Mouse (Mus musculus): ENCODE results near the gene Bub1b.
"Not testable (repeated sequence)": the region's sequence is repeated elsewhere in the genome, so short reads cannot be mapped to it uniquely, and the experiment has no call there.

Bub1b gene

DNA sequence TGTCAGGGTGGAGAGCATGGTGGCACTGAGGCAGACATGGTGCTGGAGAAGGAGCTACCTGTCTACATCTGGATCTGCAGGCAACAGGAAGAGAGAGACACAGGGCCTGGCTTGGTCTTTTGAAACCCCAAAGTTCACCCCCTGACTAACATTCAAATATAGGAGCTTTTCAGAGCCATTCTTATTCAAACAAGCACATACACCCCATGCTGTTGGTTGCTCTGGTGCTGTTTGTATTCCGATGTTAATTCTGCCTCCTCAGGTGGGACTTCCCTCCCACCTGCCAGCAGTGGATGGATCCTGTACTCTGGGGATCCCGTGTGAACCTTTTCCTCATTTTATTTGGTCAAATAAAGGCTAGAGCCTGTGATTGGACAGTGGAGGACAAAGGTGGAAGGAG is 22.1 kb downstream of the Bub1b start:
- DNase-seq, result no peak

DNA sequence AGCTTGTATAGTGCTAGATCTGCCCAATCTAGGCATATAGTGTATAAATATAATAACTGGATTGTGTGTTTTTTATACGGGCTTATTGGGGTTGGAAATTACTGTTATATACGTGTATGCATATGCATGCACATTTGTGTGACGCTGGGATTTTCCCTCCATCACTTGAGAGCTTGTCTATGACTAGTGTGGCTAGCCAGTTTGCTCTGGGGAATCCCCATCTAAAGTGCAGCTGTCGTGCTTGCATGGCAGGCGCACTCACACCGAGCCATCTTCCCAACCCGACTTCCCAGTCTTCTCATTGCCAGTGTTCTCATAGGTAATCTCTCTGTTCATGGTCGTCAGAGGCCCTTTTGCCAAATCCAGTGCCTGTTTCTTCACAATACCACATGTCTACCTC is 22.6 kb downstream of the Bub1b start:
- no peak for DNase-seq

DNA sequence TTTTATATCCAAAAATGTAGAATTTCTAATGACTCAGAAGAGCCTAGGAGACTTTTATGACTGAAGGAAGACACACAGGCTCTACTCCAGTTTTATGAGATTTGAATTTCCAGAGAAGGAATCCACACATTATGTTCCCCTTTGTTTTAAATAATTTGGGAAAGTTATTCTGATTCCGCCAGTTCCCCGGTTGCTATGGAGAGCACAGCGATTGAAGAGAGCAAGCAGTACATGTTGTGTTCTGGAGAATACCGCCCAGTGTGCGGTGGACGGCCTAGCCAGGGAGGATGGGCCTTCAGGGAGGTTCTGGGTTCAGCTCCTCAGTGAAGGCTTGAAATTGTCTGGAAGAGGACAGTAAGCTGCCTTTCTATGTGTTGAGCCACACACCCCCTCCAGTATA is 31.3 kb downstream of the Bub1b start:
- no peak for DNase-seq

DNA sequence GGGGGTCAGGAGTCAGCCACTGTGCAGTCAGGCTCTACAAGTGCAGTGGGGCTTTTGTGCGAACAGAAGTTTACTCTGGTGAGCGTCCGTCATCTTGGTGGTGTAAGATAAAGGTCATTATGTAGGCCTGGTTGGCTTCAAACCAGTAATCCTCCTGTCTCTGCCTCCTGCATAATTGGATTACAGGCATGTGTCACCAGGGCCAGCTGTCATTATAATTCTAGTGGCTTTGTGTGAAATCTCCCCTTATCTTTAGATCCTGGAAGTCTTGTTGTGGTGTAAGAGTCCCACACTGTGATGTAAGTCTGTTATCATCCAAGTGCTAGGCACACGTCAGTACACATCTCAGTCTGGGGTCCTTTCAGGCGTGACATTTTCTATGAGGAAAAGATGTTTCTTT is 35.4 kb downstream of the Bub1b start:
- no peak for DNase-seq

DNA sequence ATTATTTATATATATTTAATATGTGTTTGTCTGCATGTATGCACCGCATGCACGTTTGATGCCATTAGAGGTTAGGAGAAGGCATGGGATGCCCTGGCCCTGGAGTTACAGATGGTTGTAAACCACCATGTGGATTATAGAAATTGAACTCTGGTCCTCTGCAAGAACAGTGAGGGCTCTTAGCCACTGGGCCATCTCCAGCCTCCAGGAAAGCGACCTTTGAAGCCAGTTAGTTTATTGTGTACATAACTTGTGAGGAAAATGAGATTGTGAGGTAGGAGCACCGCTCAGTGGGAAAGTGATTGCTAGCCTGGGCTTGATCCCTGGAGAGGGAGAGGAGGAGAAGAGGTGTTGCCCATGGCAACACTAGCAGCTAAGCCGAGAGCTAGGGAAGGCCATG is 39.2 kb downstream of the Bub1b start:
- no peak for DNase-seq

DNA sequence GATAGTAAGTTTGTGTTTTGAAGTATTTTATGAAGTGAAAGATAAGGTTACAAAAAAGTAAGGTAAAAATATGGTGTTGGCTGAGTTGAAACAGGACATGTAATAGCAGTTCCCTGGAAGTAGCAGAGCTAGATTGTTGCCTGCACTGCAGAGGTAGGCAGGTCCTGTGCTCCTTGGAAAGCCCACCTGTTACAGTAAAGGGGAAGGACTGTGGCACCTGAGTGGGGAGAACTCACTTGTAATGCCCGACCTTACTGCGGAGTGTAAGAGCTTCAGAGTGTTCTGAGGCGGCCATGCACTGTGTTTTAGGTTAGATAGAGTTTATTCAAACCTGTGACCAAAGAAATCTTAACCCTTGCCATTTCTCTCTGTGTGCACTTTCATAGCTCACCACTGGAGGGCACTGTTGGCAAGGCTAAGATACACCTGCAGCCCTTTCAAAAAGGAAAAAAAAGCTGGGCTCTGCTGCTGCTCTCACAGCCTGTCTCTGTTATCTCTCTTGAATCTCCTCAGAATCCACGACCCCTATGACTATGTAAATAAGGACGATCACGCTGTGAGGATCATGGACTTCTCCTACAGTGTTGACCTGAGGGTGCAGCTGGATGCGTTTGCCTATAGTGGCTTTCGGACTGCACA is 40.0 kb downstream of the Bub1b start:
- peak; percentile 31 to 52 for DNase-seq

DNA sequence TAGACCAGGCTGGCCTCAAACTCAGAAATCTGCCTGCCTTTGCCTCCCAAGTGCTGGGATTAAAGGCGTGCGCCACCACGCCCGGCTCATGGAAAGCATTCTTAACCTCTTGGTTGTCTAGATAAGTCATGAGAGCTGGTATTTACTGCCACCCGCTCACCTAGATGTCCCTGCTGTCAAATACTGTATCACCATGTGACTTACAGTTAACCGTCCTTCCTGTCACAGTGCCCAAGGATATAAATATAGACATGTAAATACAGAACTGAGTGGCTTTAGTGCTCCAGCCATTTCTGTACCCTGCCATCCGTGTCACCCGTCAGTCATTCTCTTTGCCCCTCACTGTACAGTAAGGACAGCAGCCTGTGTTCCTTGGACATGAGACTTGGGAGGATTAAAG is 40.7 kb downstream of the Bub1b start:
- no peak for DNase-seq

DNA sequence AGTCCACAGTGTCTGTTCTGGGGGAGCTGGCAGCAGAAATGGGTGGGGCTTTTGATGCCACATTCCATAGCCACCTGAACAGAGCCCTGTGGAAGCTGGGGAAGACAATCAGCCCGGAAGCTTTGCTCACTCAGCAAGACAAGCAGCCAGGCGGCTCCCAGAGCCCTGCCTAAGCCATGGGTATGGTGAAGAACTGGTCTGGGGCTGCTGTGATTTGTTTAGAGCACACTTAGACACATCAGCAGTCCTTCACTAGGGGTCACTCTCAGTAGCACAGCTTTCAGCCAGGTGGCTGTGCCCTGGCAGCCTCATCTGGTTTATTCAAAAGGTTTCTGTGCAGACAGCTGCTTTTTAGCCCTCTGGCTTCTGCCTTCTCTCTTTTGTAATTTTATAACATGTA is 43.1 kb downstream of the Bub1b start:
- DNase-seq, result no peak

DNA sequence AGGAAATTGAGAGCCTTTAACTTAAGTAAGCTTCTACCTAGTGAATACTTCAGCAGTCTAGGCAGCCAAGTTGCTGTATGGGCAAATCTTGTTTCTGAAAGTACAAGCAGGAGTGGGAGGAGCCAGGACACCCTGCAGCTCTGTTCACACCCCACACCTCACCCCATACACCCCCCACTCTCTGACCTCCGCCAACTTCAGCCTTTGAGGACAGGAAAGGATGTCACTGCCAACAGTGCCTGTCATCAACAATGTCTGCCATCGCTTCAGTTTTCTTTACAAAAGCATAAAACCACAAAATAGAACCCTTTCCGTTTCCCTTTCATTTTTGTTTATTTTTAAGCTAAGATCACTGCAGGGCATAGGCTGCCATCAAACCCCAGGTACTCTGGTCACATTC is 44.4 kb downstream of the Bub1b start:
- DNase-seq, result peak; percentile 38 to 71

DNA sequence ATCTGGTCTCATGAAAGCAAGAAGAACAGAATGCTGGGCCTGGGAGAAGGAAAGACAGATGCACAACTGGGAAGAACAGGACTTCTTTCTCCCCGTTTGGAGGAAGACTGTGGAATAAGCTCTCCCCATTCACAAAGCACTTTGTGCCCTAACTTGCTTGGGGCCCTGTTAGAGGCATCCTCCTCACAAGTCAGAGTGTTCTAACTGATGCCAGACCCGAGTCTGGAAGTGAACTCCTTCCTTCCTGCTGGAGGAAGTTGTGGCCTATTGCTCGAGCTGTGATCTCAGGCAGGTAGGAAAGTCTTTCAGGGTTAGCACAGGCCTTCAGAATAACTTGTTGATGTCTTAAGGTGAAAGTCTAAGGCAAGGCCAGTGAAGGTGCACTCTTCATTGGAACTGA is 44.9 kb downstream of the Bub1b start:
- DNase-seq, result no peak

DNA sequence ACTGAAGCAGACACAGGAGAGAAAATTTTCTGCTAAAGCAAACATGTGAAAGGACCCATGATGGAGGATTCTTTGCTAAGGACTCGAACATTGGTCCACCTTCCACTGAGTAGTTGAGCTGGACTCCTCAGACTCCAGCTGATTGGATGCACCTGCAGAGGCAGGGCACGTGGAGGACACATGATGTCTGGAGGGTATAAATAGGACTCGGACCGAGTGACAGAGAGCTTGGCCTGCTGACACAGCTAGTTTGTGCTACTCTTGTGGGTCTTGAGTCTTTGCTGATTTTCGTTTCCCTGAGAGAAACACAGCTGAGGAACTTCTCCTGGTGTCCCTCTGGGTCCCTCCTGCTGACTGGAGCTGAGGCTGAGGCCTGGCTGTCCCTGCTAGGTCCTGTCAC is 48.7 kb downstream of the Bub1b start:
- no peak for DNase-seq

DNA sequence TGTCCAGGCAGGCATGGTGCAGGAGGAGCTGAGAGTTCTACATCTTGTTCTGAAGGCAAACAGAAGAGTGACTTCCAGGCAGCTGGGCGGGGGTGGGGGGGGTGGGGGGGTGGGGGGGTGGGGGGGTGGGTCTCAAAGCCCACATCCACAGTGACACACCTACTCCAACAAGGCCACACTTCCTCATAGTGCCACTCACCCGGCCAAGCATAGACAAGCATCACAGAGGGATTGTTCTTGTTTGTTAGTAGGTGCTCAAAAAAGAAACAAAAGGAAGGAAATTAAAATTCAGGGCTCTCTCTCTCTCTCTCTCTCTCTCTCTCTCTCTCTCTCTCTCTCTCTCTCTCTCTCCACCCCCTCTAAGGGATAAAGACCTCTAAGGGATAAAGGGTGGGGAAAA is 52.7 kb downstream of the Bub1b start:
- not testable (repeated sequence) for DNase-seq

DNA sequence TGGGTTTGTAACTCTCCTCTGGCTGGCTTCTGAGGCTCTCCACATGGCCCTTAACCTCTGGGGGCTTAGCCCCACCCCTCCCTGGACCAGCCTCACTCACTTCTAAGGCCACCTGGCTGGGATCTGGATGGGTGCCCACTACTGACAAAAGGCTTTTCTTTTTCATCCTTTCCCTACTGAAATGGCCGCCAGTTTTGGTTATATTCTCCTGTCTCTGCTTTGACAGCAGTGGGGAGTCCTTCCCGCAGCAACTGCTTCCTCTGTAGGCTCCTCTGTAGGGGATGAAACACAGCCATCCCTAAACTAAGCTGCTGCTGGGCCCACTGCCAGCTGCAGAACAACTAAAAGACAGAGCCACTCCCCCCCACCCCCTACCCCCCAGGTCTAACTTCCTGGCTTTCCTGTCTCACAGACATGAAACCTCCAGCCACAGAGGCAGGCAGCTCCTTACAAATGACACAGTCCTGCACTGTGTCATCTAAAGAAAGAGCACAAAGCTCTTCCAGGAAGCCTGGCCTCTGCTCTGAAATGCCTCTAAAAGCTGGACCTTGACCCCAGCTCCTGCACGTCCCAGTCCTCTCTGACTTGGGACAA is 58.8 kb downstream of the Bub1b start:
- no peak for DNase-seq

DNA sequence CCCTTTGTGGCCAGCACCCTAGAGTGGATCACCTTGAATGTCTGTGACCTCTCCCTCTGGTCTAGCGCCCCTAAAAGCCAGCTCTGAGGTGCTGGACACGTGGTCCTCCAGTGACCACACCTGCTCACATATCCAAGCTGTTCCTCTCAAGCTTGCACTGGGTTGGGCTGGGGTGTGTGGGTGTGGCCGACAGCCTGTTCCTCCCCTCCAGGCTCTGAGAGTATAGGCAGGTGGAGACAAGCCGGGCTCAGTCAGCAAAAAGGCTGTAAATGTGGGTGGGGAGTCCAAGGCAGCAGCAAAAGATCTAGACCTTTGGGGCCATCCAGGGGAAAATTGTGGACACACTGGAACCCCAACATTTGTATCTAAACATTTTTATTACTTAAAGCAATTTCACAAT is 60.4 kb downstream of the Bub1b start:
- no peak for DNase-seq

DNA sequence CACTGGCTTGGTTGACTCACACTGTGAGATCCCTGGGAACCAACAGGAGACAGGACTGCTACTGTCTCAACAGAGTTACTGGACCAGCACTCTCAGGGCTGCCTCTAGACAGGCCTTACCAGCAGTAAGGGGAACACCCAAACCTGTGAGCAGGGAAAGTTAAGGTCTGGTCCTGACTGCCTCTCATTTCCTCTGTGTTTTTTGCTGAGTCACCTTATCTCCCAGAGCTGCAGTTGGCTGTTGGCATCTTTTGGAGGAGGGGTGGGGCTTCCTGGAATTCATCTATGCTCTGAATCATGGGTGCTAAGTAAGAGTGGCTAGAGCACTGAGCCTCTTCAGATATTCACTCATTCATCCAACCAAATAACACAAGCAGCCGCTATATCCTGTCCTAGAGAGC is 61.1 kb downstream of the Bub1b start:
- no peak for DNase-seq

DNA sequence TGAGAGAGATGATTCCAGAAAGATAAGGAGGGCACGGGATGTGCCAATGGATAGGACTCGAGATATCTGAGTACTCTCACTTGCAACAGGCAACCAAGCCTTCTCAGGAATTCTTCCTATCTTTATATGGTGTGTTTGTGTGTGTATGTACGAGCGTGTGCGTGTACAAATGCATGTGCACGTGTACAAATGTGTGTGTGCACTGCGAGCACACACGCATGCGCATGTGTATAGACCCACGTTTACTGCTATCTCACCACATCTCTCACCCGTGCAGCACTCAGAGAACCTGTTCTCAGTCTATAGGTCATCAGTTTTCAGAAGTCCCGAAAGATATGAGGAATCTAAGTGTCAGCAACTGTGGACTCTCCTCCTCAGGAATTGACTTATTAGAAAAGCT is 61.5 kb downstream of the Bub1b start:
- DNase-seq, result no peak

DNA sequence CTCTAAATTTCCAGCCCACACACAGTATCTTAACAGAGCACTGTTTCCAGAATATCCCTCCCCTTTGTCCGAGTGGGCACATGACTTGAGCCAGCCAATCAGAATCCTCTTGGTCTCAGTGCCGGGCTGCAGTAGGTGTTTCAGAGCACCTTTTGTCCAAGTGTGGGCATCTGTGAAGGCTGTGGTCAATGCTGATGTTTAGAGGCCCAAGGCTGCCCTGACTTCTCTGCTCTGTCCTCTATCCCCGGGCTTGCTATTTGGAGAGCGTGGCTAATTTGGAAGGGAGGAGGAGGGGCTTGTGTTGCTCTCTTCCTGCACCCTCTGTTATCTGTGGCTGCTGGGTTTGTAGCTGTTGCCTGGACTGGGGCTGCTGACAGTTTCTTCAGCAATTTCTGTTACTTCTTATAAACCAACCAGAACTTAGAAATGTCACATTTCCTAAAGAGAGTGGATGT is 62.0 kb downstream of the Bub1b start:
- no peak for DNase-seq

DNA sequence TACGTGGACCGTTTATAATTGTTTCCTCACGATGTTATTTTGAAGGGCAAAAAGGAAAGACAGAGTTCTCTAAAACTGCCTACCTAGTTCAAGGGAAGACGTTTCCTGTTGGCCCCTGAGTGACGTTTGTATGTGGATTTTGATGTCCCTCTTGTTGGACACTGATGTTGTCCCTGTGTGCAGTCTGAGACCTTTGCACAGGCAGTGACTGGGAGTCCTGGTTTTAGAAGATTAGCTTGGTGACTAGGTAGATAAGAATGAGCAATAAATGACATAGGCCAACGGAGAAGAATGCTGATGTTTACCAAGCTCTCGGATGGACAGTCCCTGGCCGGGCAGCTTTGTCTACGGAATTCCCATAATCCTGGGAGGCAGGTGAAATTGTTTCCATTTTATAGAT is 63.9 kb downstream of the Bub1b start:
- DNase-seq, result no peak

DNA sequence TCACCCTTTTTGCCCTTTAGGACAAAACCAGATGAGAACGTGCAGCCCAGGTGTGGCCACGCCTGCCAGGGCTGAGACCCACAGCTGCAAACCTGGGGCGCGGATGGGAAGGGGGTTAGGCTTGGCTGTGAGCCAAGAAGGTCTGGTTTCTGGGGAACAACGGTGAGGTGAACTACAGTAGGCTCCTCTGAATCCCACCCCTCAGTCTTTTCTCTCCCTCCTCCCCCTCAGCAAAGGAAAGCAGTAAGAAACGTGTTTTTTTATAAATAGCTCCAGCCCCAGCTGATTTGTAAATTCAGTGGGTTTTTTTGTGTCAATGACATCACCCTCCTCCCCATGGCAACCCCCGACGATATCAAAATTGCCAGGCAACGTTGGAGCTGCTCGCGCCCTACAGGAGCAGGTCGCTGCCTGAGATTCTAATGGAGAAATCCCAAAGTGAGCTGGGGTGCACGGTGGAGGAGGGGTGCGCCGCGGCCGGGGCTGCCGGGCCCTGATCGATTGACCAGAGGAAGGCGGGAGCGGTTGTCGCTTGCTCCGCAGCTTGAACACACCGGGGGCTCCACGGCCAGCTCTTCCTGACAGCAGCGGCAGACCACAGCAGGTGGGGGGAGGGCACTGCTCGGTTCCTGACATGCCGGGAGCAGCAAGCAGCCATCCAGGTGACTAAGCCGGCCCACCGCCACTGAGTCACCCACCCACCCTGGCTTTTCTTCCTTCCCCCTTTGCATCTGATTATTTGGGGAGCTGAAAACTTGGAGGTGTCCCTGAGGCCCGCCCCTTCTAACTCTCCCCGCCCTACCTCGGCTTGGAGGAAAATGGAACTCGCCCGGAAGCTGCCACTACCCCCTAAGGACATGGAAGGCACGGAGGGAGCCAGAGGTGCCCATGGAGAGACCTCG is 65.1 kb downstream of the Bub1b start, which contains the start of gene Pak6:
Pak6 (plus strand) TSS at position 402 of the 902 bp plus-strand sequence.
- DNase-seq, result peak; percentile 79 to 86

DNA sequence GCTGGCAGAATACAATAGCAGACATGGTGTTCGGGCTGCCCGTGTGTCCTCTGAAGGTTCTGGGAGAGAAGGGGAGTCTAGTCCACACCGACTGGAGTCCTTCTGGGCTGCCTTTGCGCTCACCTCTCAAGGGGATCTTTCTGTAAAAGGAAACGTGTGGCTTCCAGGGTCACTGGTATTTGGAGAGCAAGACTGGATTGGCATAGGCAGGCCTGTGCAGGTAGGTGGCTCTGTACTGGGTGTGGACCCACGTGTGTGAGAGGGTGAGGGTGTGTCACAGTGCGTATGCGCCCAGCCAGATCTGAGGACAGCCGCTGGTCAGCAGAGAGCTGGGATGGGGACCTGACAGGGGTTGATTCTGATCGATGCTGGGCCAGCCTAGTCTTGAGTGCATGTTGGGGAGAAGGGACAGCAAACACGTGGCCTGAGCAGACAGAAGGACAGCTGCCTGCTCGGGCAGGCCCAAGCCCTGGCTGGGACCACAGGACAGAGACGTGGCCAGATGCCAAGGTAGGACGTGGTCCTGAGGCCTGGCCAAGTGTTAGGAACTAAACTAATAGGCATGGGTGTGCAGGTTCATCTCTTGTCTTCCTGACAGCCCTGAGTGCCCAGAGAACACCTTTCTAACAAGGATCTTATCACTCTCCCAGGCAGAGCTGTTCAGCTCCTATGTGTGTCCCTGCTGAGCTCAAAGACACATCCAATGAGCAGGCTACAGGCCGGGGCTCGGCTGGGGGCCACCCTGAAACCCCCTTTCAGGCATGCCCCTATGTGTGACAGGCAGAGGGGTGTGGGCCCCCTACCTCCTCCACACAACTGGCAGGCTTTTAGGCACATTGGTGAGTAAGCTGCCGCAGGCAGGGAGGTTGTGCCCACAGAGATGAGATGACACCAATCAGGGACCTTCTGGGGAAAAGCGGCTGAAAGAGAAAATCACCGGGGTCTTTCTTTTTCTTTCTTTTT is 66.1 kb downstream of the Bub1b start:
- DNase-seq, result no peak

DNA sequence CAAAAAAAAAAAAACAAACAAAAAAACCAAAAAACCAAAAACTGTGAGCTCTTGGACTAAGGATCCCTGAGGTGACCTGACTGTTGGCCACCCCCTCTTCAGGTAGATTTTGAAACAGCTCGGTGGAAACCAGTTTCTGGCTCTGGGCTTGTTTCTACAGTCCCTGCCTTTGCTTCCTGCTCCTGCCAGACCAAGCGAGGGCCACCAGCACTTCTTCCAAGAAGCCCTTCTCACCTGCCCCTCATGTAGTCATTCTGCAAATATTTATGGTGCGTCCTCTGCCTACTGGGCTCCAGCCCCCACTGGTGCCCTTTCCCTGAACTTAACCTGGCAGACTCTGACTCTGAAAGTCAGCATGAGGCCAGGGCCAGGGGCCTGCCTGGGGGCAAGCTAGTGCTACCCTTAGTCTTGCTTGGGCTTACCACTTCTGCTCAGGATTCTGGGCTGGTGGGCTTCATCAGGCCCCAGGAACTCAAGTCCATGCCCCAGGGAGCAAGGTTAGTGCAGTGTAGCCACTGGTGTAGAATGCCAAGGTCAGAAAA is 67.0 kb downstream of the Bub1b start:
- DNase-seq, result no peak

DNA sequence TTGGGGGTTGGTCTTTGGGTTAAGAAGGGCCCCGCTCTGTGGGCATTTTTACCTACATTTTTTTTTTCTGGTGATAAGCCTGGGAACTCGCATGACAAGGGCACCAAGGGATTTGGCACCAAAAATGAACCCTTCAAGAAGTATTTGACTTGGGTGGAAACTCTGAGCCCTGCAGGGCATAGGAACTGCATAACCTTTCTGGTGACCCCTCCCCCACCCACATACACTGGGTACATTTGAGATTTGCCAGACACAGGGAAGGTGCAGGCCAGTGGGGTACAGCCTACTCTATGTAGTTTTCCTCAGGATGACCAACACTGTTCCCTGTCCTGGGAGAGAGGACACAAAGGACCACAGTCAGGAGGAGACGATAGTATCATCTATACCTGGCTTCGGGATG is 67.6 kb downstream of the Bub1b start:
- no peak for DNase-seq
